Mouse (Mus musculus) hindbrain, embryonic 16.5 days (tissue): ENCODE data around the gene Maml2. TPM values are rescaled to one million over a fixed set of nuclear protein-coding genes. Genes with fewer than 3 reads are reported as not detected.
A peak's percentile ranks its signal among the peaks of the same experiment; 100 is the strongest.

Experiments used
- ATAC-seq: fragments of 200-750 bp; cut with Nextera tagmentation; 2 replicates; pipeline ENCODE4 v1.8.0; 2017; ENCODE audit warnings: moderate TSS enrichment, moderate library complexity
- H3K27ac ChIP-seq: fragments of 300-500 bp; sonication (generic); 2 replicates; pipeline ENCODE4 v1.5.1; 2014; ENCODE audit warnings: low read depth, mild to moderate bottlenecking, control low read depth, low read length, moderate library complexity
- H3K27me3 ChIP-seq: fragments of 300-500 bp; sonication (generic); replicated peaks from 2 replicates; pipeline ENCODE4 v1.6.1; 2014; ENCODE audit warnings: low read length; ENCODE audit not compliant: control insufficient read depth, insufficient read depth
- H3K36me3 ChIP-seq: fragments of 300-500 bp; sonication (generic); 2 replicates; pipeline ENCODE4 v1.6.1; 2014; ENCODE audit warnings: mild to moderate bottlenecking, low read length, moderate library complexity, mixed read lengths; ENCODE audit not compliant: control insufficient read depth, insufficient read depth
- H3K4me1 ChIP-seq: fragments of 300-500 bp; sonication (generic); 2 replicates; pipeline ENCODE4 v1.6.1; 2014; ENCODE audit warnings: low read depth, low read length; ENCODE audit not compliant: control insufficient read depth, insufficient read depth
- H3K4me2 ChIP-seq: fragments of 300-500 bp; sonication (generic); 2 replicates; pipeline ENCODE4 v1.6.1; 2014; ENCODE audit warnings: mild to moderate bottlenecking, low read length, control low read depth, moderate library complexity
- H3K4me3 ChIP-seq: fragments of 300-500 bp; sonication (generic); 2 replicates; pipeline ENCODE4 v1.5.1; 2014; ENCODE audit warnings: mild to moderate bottlenecking, low read length, control low read depth, moderate library complexity
- H3K9ac ChIP-seq: fragments of 300-500 bp; sonication (generic); 2 replicates; pipeline ENCODE4 v1.6.1; 2014; ENCODE audit warnings: low read depth, mild to moderate bottlenecking, control low read depth, low read length, moderate library complexity
- H3K9me3 ChIP-seq: fragments of 300-500 bp; sonication (generic); 2 replicates; pipeline ENCODE4 v1.6.1; 2014; ENCODE audit warnings: mild to moderate bottlenecking, low read length, moderate library complexity; ENCODE audit not compliant: control insufficient read depth
- WGBS: fragments of 180-500 bp; shearing (Covaris S2); extraction: QIAGEN DNeasy Blood & Tissue Kit; methylation state at CpG from one replicate; pipeline ENCODE4 v1.1.7; 2014; 5-methylcytosine and 5-hydroxymethylcytosine counted together
- polyA plus RNA-seq: library from polyadenylated mRNA; unstranded; fragments of >200 nt; fragmentation: Nextera tagmentation; extraction: Ambion mirVana; gene quantifications from 2 replicates; pipeline ENCODE4 v1.2.1, GENCODE M21; 2015

Maml2 gene
- polyA plus RNA-seq, 1 experiment from 2014 or later, result 10.8 TPM

GRCm38 (mm10) chr9:13433501-13434090 is 135.8 kb downstream of the Maml2 start:
- Histone ChIP-seq H3K4me3 (no peak overlapping the region), H3K4me1 (peaks cover 2% of the 10 kb centered on the region), H3K27ac (no peak overlapping the region), H3K4me2 (no peak overlapping the region), H3K27me3 (no peaks in the 10 kb centered on the region), H3K9me3 (peaks cover 4% of the 10 kb centered on the region; the same call in 1 of the 2 replicates), H3K36me3 (no peaks in the 10 kb centered on the region), H3K9ac (no peak overlapping the region)
- ATAC-seq, result no peak
- WGBS, result 73% methylated on average over 6 of the region's 6 CpGs

GRCm38 (mm10) chr9:13440911-13441310 is 143.2 kb downstream of the Maml2 start:
- Histone ChIP-seq H3K27ac (no peak overlapping the region), H3K4me2 (no peak overlapping the region), H3K4me3 (no peak overlapping the region), H3K36me3 (no peaks in the 10 kb centered on the region), H3K9me3 (peaks cover 4% of the 10 kb centered on the region; the same call in 1 of the 2 replicates), H3K4me1 (no peaks in the 10 kb centered on the region), H3K9ac (no peak overlapping the region), H3K27me3 (no peaks in the 10 kb centered on the region)
- no peak for ATAC-seq
- 57% methylated on average over 6 of the region's 6 CpGs for WGBS

GRCm38 (mm10) chr9:13442012-13442735 is 144.4 kb downstream of the Maml2 start:
- no peak overlapping the region for H3K9ac ChIP-seq
- H3K4me2 ChIP-seq, result no peak overlapping the region
- H3K4me3 ChIP-seq, result no peak overlapping the region
- peaks cover 4% of the 10 kb centered on the region; the same call in 1 of the 2 replicates for H3K9me3 ChIP-seq
- H3K27ac ChIP-seq, result no peak overlapping the region
- no peaks in the 10 kb centered on the region for H3K4me1 ChIP-seq
- no peak for ATAC-seq
- H3K36me3 ChIP-seq, result no peaks in the 10 kb centered on the region
- no peaks in the 10 kb centered on the region for H3K27me3 ChIP-seq
- 82% methylated on average over 13 of the region's 13 CpGs for WGBS

- Histone ChIP-seq H3K27me3 (no peaks in the 10 kb centered on the region), H3K9me3 (no peaks in the 10 kb centered on the region), H3K4me1 (no peaks in the 10 kb centered on the region), H3K27ac (no peak overlapping the region), H3K4me2 (no peak overlapping the region), H3K36me3 (no peaks in the 10 kb centered on the region), H3K9ac (no peak overlapping the region), H3K4me3 (no peak overlapping the region)
- 58% methylated on average over 1 of the region's 1 CpGs for WGBS
- ATAC-seq, result no peak
Observed at GRCm38 (mm10) chr9:13443484-13444211, 145.9 kb downstream of the Maml2 start.

DNA sequence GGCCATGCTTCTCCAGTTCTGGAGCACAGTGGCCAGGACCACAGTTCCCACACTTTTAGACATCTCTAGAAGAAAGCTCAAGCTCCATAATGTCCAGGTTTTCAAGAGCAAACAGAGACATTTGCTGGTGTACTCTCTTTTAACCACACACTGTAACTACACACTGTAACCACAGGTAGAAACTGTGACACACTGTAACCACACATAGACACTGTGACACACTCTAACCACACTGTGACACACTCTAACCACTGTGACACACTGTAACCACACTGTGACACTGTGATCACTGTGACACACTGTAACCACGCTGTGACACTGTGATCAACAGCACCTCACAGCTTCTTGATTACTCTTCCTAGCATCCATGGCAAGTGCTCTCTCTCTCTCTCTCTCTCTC is 148.5 kb downstream of the Maml2 start:
- ATAC-seq, result no peak
- H3K9ac ChIP-seq, result no peak overlapping the region
- H3K27ac ChIP-seq, result no peak overlapping the region
- H3K27me3 ChIP-seq, result no peaks in the 10 kb centered on the region
- H3K4me3 ChIP-seq, result no peak overlapping the region
- H3K4me2 ChIP-seq, result no peak overlapping the region
- no peaks in the 10 kb centered on the region for H3K9me3 ChIP-seq
- H3K36me3 ChIP-seq, result no peaks in the 10 kb centered on the region
- 86% methylated on average over 1 of the region's 1 CpGs for WGBS
- H3K4me1 ChIP-seq, result no peaks in the 10 kb centered on the region; the same call in 1 of the 2 replicates

DNA sequence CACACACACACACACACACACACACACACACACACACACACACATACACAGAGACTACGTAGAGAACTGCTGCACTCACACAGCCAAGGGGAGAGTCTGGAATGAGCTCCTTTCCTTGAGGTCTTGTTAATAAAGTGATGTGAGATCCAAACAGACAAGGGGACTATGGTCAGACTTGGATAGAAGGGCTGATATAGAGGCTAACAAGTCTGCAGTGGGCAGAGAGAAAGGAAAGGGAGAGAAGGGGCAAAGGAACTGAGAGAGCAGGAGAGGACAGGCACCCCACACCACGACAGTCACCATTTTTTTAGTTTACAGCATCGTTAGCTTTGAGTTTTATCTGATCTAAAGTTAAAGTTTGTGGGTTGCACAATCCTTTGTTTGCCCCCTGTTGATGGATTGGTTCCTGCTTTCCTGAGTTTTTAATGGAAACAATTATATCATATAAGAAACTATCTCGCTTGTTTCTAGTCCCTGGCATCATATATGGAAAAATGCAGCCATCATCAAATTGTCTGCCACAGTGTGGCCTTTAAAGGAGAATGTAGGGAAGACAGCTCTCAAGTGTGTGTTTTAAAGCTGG is 149.0 kb downstream of the Maml2 start, which contains the start of gene Gm17571:
Gene Gm17571, minus strand, starts transcription at position 51 of the 583 bp plus-strand sequence.
- Histone ChIP-seq H3K27me3 (no peaks in the 10 kb centered on the region), H3K27ac (no peak within 1 kb of the TSS), H3K4me3 (no peak within 1 kb of the TSS), H3K4me1 (no peaks in the 10 kb centered on the region; the same call in 1 of the 2 replicates), H3K4me2 (no peak within 1 kb of the TSS), H3K9ac (no peak within 1 kb of the TSS), H3K36me3 (no peaks in the 10 kb centered on the region), H3K9me3 (no peaks in the 10 kb centered on the region)
- ATAC-seq, result no peak
- 85% methylated on average over 4 of the region's 4 CpGs for WGBS

DNA sequence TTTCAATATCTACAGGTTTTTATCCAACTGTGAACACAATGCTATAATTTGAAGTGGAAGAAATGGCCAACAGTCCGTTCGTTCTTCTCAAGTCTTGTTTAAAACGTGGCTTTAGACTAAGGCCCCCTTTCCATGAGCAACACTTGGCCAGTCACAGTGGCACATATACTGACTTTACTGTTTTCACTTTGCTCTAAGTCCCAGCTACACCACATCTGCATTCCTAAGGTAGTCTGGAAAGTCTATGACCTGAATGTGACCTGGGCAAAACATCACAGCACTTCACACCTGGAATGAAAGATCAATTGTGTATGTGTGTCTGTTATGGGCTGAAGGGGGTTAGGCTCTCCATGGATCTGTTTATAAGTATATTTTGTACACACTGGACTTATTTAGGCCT is 151.0 kb downstream of the Maml2 start:
- no peak for ATAC-seq
- H3K9ac ChIP-seq, result no peak overlapping the region
- no peaks in the 10 kb centered on the region for H3K36me3 ChIP-seq
- no peaks in the 10 kb centered on the region; the same call in 1 of the 2 replicates for H3K4me1 ChIP-seq
- H3K27me3 ChIP-seq, result no peaks in the 10 kb centered on the region
- H3K4me3 ChIP-seq, result no peak overlapping the region
- H3K27ac ChIP-seq, result no peak overlapping the region
- 92% methylated on average over 3 of the region's 3 CpGs for WGBS
- H3K9me3 ChIP-seq, result no peaks in the 10 kb centered on the region
- no peak overlapping the region for H3K4me2 ChIP-seq

DNA sequence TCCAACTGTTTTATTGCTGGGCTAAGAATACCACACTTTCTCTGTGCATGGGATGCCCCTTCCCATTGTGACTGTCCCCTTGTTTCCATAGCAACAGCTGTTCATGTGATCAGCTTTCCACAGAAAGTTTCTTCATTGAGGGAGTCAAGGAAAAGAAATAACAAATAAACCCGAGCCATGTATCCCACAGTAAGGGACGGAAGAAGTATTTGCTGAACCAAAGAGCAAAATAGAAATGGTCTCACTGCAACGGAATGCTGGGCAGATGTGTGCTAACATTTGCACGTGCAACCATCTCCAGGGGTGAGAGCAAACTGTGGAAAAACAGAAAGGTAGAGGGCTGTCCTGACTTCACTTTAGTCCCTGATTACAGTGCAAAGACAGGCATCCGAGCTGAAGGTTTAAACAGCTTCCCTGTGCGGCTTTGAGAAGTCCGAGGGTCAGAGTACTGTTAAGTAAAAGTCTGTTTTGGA is 156.9 kb downstream of the Maml2 start:
- no peaks in the 10 kb centered on the region for H3K9me3 ChIP-seq

More for the DNA sequence above, 156.9 kb downstream of the Maml2 start:
- Histone ChIP-seq H3K4me3 (no peak overlapping the region), H3K36me3 (no peaks in the 10 kb centered on the region), H3K27ac (peak overlapping the region; percentile 40), H3K27me3 (no peaks in the 10 kb centered on the region), H3K4me2 (no peak overlapping the region; the same call in 1 of the 2 replicates), H3K9ac (no peak overlapping the region), H3K4me1 (peaks cover 6% of the 10 kb centered on the region)
- 15% methylated on average over 7 of the region's 7 CpGs for WGBS
- 0 out of 2 replicates have a peak, but pooled peaks have one; percentile 58 for ATAC-seq
